Mouse (Mus musculus): ENCODE data around the gene Grpel1. TPM values are rescaled to one million over a fixed set of nuclear protein-coding genes. Genes with fewer than 3 reads are reported as not detected.

Gene Grpel1
- polyA plus RNA-seq, 1 experiment from 2014 or later: 66.5 TPM

- Histone ChIP-seq H3K9me3 (ENCODE audit: control insufficient read depth, low read length) (no peaks in the 10 kb centered on the region), H3K27ac (ENCODE audit: low read depth) (no peak overlapping the region), H3K27me3 (replicated peaks; ENCODE audit: control insufficient read depth, insufficient read depth, low read length) (no peaks in the 10 kb centered on the region), H3K4me3 (ENCODE audit: low read depth, low read length) (no peak overlapping the region), H3K4me1 (replicated peaks; ENCODE audit: control insufficient read depth, insufficient read depth, low read length) (peaks cover 4% of the 10 kb centered on the region; the same call in 1 of the 2 replicates), H3K36me3 (ENCODE audit: control insufficient read depth, insufficient read depth, low read length) (no peaks in the 10 kb centered on the region), H3K9ac (ENCODE audit: low read length) (no peak overlapping the region), H3K4me2 (ENCODE audit: low read length) (no peak overlapping the region)
- DNase-seq (ENCODE audit: low spot score) (no peak), ATAC-seq (replicated peaks; ENCODE audit: low FRiP score, low TSS enrichment, low read depth) (no peak)
- WGBS: 19% methylated on average over 9 of the region's 10 CpGs
Observed at GRCm38 (mm10) chr5:36451119-36451518, 13.7 kb upstream of the Grpel1 start.

- ATAC-seq (replicated peaks; ENCODE audit: low FRiP score, low TSS enrichment, low read depth): no peak
- no peak for DNase-seq (ENCODE audit: low spot score)
- WGBS: 65% methylated on average over 10 of the region's 10 CpGs
- H3K4me2 ChIP-seq (ENCODE audit: low read length): no peak overlapping the region
- no peak overlapping the region for H3K9ac ChIP-seq (ENCODE audit: low read length)
- no peaks in the 10 kb centered on the region for H3K36me3 ChIP-seq (ENCODE audit: control insufficient read depth, insufficient read depth, low read length)
- H3K27me3 ChIP-seq (replicated peaks; ENCODE audit: control insufficient read depth, insufficient read depth, low read length): no peaks in the 10 kb centered on the region
- H3K4me1 ChIP-seq (replicated peaks; ENCODE audit: control insufficient read depth, insufficient read depth, low read length): peaks cover 4% of the 10 kb centered on the region; the same call in 1 of the 2 replicates
- H3K27ac ChIP-seq (ENCODE audit: low read depth): no peak overlapping the region
- no peak overlapping the region for H3K4me3 ChIP-seq (ENCODE audit: low read depth, low read length)
- no peaks in the 10 kb centered on the region for H3K9me3 ChIP-seq (ENCODE audit: control insufficient read depth, low read length)
Observed at GRCm38 (mm10) chr5:36451872-36452389, 12.9 kb upstream of the Grpel1 start.

- H3K27ac ChIP-seq (ENCODE audit: low read depth): no peak overlapping the region
- no peak for DNase-seq (ENCODE audit: low spot score)
- WGBS: 82% methylated on average over 6 of the region's 6 CpGs
- no peaks in the 10 kb centered on the region for H3K36me3 ChIP-seq (ENCODE audit: control insufficient read depth, insufficient read depth, low read length)
- H3K4me3 ChIP-seq (ENCODE audit: low read depth, low read length): no peak overlapping the region
- peaks cover 4% of the 10 kb centered on the region; the same call in 1 of the 2 replicates for H3K4me1 ChIP-seq (replicated peaks; ENCODE audit: control insufficient read depth, insufficient read depth, low read length)
- no peak overlapping the region for H3K9ac ChIP-seq (ENCODE audit: low read length)
- H3K27me3 ChIP-seq (replicated peaks; ENCODE audit: control insufficient read depth, insufficient read depth, low read length): no peaks in the 10 kb centered on the region
- H3K9me3 ChIP-seq (ENCODE audit: control insufficient read depth, low read length): no peaks in the 10 kb centered on the region
- no peak for ATAC-seq (replicated peaks; ENCODE audit: low FRiP score, low TSS enrichment, low read depth)
- no peak overlapping the region for H3K4me2 ChIP-seq (ENCODE audit: low read length)
Observed at GRCm38 (mm10) chr5:36452821-36453220, 12.0 kb upstream of the Grpel1 start.

DNA sequence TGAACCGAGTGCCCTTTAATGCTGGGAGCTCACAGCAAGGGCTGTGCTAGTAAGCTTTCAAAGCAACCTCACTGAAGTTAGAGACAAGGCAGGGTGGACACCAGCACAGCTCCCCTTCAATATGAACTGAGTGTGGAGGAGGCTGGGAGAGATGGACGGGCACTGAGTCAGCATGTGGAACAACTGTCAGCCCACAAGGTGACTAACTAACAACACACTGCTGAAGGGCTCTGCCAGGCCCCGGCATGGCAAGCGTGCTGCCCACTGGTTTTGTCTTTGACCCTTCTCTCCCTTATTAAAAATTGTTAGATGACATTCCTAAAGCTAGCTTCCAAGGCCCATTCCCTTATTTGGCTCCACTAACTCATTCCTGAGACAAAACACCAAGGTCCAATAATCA, 7.1 kb upstream of the Grpel1 start:
- Histone ChIP-seq H3K27me3 (replicated peaks; ENCODE audit: control insufficient read depth, insufficient read depth, low read length) (no peaks in the 10 kb centered on the region), H3K9me3 (ENCODE audit: control insufficient read depth, low read length) (no peaks in the 10 kb centered on the region), H3K9ac (ENCODE audit: low read length) (no peak overlapping the region), H3K4me2 (ENCODE audit: low read length) (no peak overlapping the region), H3K4me3 (ENCODE audit: low read depth, low read length) (no peak overlapping the region), H3K4me1 (replicated peaks; ENCODE audit: control insufficient read depth, insufficient read depth, low read length) (no peaks in the 10 kb centered on the region), H3K36me3 (ENCODE audit: control insufficient read depth, insufficient read depth, low read length) (no peaks in the 10 kb centered on the region), H3K27ac (ENCODE audit: low read depth) (no peak overlapping the region)
- ATAC-seq (replicated peaks; ENCODE audit: low FRiP score, low TSS enrichment, low read depth): no peak
- DNase-seq (ENCODE audit: low spot score): no peak
- WGBS: 78% methylated on average over 4 of the region's 4 CpGs

- Histone ChIP-seq H3K27ac (ENCODE audit: low read depth) (no peak overlapping the region), H3K9me3 (ENCODE audit: control insufficient read depth, low read length) (no peaks in the 10 kb centered on the region), H3K27me3 (replicated peaks; ENCODE audit: control insufficient read depth, insufficient read depth, low read length) (no peaks in the 10 kb centered on the region), H3K4me3 (ENCODE audit: low read depth, low read length) (no peak overlapping the region), H3K4me1 (replicated peaks; ENCODE audit: control insufficient read depth, insufficient read depth, low read length) (no peaks in the 10 kb centered on the region), H3K36me3 (ENCODE audit: control insufficient read depth, insufficient read depth, low read length) (no peaks in the 10 kb centered on the region), H3K4me2 (ENCODE audit: low read length) (no peak overlapping the region), H3K9ac (ENCODE audit: low read length) (no peak overlapping the region)
- DNase-seq (ENCODE audit: low spot score) (peak; percentile 68), ATAC-seq (replicated peaks; ENCODE audit: low FRiP score, low TSS enrichment, low read depth) (no peak)
- 18% methylated on average over 4 of the region's 4 CpGs for WGBS
Observed at GRCm38 (mm10) chr5:36458926-36459325, 5.9 kb upstream of the Grpel1 start.

GRCm38 (mm10) chr5:36460712-36461111, 4.1 kb upstream of the Grpel1 start:
- Histone ChIP-seq H3K27me3 (replicated peaks; ENCODE audit: control insufficient read depth, insufficient read depth, low read length) (no peaks in the 10 kb centered on the region), H3K9ac (ENCODE audit: low read length) (no peak overlapping the region), H3K4me3 (ENCODE audit: low read depth, low read length) (no peak overlapping the region), H3K9me3 (ENCODE audit: control insufficient read depth, low read length) (no peaks in the 10 kb centered on the region), H3K36me3 (ENCODE audit: control insufficient read depth, insufficient read depth, low read length) (no peaks in the 10 kb centered on the region), H3K4me1 (replicated peaks; ENCODE audit: control insufficient read depth, insufficient read depth, low read length) (peaks cover 2% of the 10 kb centered on the region), H3K27ac (ENCODE audit: low read depth) (no peak overlapping the region), H3K4me2 (ENCODE audit: low read length) (no peak overlapping the region)
- no peak for ATAC-seq (replicated peaks; ENCODE audit: low FRiP score, low TSS enrichment, low read depth)
- DNase-seq (ENCODE audit: low spot score): no peak
- 92% methylated on average over 2 of the region's 2 CpGs for WGBS

GRCm38 (mm10) chr5:36461231-36461630, 3.6 kb upstream of the Grpel1 start:
- no peaks in the 10 kb centered on the region for H3K27me3 ChIP-seq (replicated peaks; ENCODE audit: control insufficient read depth, insufficient read depth, low read length)
- peaks cover 7% of the 10 kb centered on the region for H3K4me1 ChIP-seq (replicated peaks; ENCODE audit: control insufficient read depth, insufficient read depth, low read length)
- 44% methylated on average over 2 of the region's 2 CpGs for WGBS
- H3K36me3 ChIP-seq (ENCODE audit: control insufficient read depth, insufficient read depth, low read length): no peaks in the 10 kb centered on the region
- no peak overlapping the region for H3K9ac ChIP-seq (ENCODE audit: low read length)
- no peak overlapping the region for H3K27ac ChIP-seq (ENCODE audit: low read depth)
- no peak overlapping the region for H3K4me2 ChIP-seq (ENCODE audit: low read length)
- H3K9me3 ChIP-seq (ENCODE audit: control insufficient read depth, low read length): no peaks in the 10 kb centered on the region
- no peak for DNase-seq (ENCODE audit: low spot score)
- no peak for ATAC-seq (replicated peaks; ENCODE audit: low FRiP score, low TSS enrichment, low read depth)
- no peak overlapping the region for H3K4me3 ChIP-seq (ENCODE audit: low read depth, low read length)

DNA sequence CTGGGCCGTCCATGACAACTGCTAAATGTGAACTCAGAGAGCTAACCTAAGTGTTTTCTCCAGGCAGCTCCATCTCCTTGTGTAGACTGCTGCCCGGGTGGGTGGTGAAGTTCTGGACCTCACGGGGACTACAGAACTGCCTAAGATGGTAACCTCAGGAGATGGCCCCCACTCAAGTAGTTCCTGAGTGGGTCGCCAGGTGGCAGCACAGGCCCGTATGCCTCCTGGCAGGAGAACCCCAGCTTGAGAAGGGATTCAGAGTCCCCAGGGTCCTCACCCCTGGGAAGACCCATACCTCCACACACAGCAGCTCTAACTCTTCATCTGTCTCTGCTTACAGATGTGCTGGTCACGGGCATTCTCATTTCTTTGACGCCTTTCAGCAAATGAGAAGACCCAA, 2.0 kb upstream of the Grpel1 start:
- Histone ChIP-seq H3K4me1 (replicated peaks; ENCODE audit: control insufficient read depth, insufficient read depth, low read length) (peaks cover 10% of the 10 kb centered on the region), H3K27me3 (replicated peaks; ENCODE audit: control insufficient read depth, insufficient read depth, low read length) (no peaks in the 10 kb centered on the region), H3K9ac (ENCODE audit: low read length) (no peak overlapping the region), H3K4me2 (ENCODE audit: low read length) (no peak overlapping the region), H3K9me3 (ENCODE audit: control insufficient read depth, low read length) (no peaks in the 10 kb centered on the region), H3K27ac (ENCODE audit: low read depth) (no peak overlapping the region), H3K4me3 (ENCODE audit: low read depth, low read length) (no peak overlapping the region), H3K36me3 (ENCODE audit: control insufficient read depth, insufficient read depth, low read length) (no peaks in the 10 kb centered on the region)
- no peak for ATAC-seq (replicated peaks; ENCODE audit: low FRiP score, low TSS enrichment, low read depth)
- 16% methylated on average over 7 of the region's 7 CpGs for WGBS
- DNase-seq (ENCODE audit: low spot score): peak; percentile 89

DNA sequence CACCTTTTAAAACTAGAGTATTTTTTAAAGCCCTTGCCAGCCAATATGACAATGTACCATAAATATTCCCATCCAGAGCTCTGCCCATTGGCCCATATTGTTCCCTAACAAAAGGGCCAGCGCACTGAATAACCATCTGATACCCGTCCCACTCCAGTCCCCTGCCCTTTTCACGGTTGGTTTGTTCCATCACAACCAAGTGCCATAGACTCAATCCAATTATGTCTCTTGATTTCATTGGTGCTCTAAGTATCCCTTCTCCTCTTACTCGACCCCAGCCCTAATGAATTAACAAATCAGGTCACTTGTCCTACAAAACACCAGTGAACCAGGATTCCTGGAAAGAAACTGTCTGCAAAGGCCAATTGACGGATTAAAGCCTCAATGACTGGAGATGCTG, 1.4 kb upstream of the Grpel1 start:
- 59% methylated on average over 5 of the region's 5 CpGs for WGBS
- ATAC-seq (replicated peaks; ENCODE audit: low FRiP score, low TSS enrichment, low read depth): no peak
- no peak for DNase-seq (ENCODE audit: low spot score)
- H3K9me3 ChIP-seq (ENCODE audit: control insufficient read depth, low read length): no peaks in the 10 kb centered on the region
- no peak overlapping the region for H3K4me3 ChIP-seq (ENCODE audit: low read depth, low read length)
- no peaks in the 10 kb centered on the region for H3K27me3 ChIP-seq (replicated peaks; ENCODE audit: control insufficient read depth, insufficient read depth, low read length)
- no peak overlapping the region for H3K4me2 ChIP-seq (ENCODE audit: low read length)
- H3K36me3 ChIP-seq (ENCODE audit: control insufficient read depth, insufficient read depth, low read length): peaks cover 3% of the 10 kb centered on the region; the same call in 1 of the 2 replicates
- no peak overlapping the region for H3K9ac ChIP-seq (ENCODE audit: low read length)
- H3K4me1 ChIP-seq (replicated peaks; ENCODE audit: control insufficient read depth, insufficient read depth, low read length): peaks cover 10% of the 10 kb centered on the region
- H3K27ac ChIP-seq (ENCODE audit: low read depth): no peak overlapping the region

All from intestine, embryonic 14.5 days (tissue).